Mouse (Mus musculus): ENCODE results near the gene Zfp683.
A peak's percentile ranks its signal among the peaks of the same experiment; 100 is the strongest.

Gene Zfp683

DNA sequence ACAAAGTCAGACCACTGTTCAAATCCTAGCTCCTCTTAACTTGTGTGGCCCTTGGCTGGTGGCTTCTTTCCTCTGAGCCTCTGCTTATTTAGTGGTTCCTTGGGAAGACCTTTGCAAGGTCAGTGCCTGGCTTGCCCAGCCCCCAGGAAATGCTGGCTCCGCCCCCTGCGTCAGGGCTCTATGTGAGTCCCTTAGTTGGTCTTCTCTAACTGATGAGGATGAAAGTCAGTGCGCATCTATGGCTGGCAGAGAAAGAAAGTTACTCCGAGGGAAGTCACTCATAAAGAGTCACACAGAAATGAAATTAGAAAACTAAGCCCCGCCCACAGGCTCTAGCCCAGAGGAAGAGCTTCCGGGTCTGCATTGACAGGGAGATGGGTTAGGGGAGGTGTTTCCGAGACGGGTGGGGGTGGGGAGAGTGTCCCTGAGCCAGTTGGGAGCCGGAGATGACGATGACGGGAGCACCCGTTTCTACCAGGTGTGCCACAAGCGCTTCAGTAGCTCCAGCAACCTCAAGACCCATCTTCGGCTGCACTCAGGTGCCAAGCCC lies 4.6 kb downstream of the Zfp683 start:
- no peak for DNase-seq

- DNase-seq: no peak
These were observed 5.3 kb downstream of the Zfp683 start for GRCm38 (mm10) chr4:134058908-134059307.

DNA sequence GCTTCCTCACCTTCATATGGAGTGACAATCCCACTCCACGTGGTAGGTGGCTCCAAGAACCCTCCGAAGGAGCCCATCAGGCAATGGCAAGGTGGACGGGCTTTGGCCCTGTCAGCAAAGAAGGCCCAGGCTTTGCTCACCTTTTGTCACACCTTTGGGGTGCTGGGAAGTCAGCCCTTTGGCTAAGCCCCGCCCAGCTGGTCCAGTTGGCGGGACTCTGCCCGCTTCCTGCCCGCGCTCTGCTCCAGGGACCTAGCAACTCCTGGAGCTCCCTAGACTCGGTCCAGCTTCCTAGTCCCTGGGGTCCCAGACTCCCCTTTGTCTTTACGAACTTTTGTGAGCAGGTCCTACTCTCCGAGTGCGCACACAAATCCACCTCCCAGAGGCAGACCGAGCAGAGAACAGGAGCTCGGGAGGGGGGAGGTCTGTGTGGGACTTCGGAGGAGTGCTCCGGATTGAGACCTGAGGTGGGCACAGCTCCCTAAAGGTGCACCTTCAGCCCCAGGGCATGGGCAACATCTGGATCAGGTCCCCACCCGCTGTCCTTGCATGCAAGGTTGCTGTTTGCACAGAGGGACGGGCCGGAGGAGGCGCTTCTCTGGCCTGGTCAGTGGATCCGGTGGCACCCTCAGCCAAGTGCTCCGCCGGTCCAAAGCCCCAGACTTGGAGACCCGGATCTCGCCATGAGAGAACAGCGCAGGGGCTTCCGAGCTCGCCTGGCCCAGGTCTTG lies 6.7 kb downstream of the Zfp683 start, which contains the start of gene Crybg2:
TSS of gene Crybg2 (plus strand) at position 681 of the 731 bp plus-strand sequence.
- no peak for DNase-seq

DNA sequence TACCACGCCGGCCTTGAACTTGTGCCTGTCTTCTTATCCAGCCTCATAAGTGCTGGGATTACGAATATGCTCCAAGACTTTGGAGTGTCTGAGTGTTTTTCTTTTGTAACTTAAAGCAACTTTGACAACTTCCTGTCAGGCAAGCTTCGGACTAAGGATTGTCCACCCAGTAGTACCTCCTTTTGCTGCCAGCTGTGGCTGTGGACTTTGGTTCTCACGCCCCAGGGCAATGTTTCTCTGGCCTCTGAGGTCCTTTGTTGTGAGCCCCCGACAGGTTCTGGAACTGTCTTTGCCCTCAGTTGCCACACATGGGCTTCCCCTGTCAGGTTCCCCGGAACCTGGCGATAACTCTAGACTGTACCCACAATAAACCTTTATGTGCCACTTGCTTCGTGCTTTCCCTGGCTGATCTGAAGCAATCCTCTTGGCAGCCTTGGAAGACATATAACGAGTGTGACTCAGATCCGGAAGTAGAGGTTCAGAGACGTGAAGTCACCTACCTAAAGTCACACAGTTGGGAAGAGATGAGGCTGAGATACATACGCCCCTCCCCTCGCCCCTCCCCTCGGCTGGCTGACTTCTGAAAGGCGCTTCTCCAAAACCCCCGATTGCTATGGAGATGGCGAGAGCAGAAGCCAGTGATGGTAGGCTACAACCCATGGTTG lies 7.7 kb downstream of the Zfp683 start:
- DNase-seq: no peak

GRCm38 (mm10) chr4:134061944-134062446 lies 8.4 kb downstream of the Zfp683 start:
- no peak for DNase-seq

DNA sequence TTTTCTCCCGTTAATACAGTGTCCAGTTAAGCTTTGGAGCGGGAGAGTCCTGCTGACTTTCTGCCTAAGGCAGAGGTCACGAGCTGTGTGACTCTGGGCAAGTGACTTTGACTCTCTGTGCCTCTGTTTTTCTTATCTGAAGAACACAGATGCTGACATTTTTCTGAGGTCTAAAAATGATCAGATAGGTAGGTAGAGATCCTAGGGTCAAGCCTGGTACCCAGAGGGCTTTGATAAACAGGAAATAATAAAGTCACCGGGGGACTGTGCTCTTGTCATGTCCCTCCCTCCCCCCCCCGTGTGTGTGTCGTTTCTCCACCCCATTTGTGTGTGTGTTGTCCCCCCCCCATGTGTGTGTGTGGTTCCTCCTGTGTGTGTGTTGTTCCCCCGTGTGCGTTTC lies 8.9 kb downstream of the Zfp683 start:
- DNase-seq: no peak

GRCm38 (mm10) chr4:134065431-134066004 lies 11.9 kb downstream of the Zfp683 start:
- no peak for DNase-seq

GRCm38 (mm10) chr4:134067383-134067782 lies 13.7 kb downstream of the Zfp683 start:
- no peak for DNase-seq

GRCm38 (mm10) chr4:134067833-134068544 lies 14.4 kb downstream of the Zfp683 start:
- DNase-seq: no peak

GRCm38 (mm10) chr4:134068793-134069580 lies 15.3 kb downstream of the Zfp683 start:
- DNase-seq: no peak

- DNase-seq: peak; percentile 36
These were observed 25.1 kb downstream of the Zfp683 start for GRCm38 (mm10) chr4:134078694-134079093.

DNA sequence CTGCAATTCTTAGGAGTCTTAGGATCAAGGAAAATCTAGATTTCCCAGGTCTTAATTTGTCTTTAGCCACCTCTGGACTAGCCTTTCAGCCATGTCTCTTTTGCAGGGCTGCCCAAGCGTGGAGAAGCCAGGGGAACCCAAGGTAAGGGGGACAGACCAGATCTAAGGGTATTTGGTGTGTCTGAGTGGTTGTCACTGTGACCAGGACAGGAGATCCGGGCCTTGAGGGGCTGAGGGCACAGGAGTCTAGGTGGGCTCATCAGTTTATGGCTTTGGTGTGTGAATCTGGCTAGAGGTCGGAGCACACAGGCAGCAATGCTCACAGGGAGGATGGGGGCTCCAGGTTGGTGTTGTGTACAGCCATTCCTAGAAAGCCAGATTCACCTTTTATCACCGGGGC lies 27.0 kb downstream of the Zfp683 start:
- DNase-seq: no peak

- peak; percentile 41 for DNase-seq
These were observed 28.2 kb downstream of the Zfp683 start for GRCm38 (mm10) chr4:134081730-134082386.

- DNase-seq: no peak
These were observed 28.8 kb downstream of the Zfp683 start for GRCm38 (mm10) chr4:134082460-134082859.

GRCm38 (mm10) chr4:134084999-134085398 lies 31.4 kb downstream of the Zfp683 start:
- no peak for DNase-seq

DNA sequence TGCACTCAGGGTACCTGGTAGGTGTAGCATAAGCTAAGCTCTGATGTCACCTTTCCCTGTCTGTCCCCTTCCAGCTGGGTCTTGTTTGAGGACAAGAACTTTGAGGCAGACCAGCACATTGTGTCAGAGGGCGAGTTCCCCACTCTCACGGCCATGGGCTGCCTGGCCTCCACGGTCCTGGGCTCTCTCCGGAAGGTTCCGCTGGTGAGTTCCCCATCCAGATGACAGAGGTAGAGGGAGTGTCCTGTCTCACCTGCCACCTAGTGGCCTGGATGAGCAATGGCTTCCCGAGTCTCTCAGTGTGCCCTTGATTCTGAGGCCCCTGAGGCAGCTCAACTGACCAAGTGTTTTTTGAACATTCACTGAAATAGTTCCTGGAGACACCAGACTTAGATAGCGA lies 33.8 kb downstream of the Zfp683 start:
- no peak for DNase-seq

GRCm38 (mm10) chr4:134089029-134089428 lies 35.4 kb downstream of the Zfp683 start:
- no peak for DNase-seq

- no peak for DNase-seq
These were observed 37.0 kb downstream of the Zfp683 start for GRCm38 (mm10) chr4:134090521-134091224.

DNA sequence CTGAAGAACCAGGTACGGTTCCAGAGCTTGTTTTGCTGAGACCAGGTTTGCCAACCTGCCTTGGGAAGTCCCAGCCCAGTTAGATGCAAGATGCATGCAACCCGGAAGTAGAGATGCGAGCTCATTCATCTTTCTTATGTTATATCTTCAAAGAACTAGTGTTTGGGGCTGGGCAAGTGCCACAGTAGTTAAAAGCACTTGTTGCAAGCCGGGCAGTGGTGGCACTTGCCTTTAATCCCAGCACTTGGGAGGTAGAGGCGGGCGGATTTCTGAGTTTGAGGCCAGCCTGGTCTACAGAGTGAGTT lies 37.5 kb downstream of the Zfp683 start:
- no peak for DNase-seq

DNA sequence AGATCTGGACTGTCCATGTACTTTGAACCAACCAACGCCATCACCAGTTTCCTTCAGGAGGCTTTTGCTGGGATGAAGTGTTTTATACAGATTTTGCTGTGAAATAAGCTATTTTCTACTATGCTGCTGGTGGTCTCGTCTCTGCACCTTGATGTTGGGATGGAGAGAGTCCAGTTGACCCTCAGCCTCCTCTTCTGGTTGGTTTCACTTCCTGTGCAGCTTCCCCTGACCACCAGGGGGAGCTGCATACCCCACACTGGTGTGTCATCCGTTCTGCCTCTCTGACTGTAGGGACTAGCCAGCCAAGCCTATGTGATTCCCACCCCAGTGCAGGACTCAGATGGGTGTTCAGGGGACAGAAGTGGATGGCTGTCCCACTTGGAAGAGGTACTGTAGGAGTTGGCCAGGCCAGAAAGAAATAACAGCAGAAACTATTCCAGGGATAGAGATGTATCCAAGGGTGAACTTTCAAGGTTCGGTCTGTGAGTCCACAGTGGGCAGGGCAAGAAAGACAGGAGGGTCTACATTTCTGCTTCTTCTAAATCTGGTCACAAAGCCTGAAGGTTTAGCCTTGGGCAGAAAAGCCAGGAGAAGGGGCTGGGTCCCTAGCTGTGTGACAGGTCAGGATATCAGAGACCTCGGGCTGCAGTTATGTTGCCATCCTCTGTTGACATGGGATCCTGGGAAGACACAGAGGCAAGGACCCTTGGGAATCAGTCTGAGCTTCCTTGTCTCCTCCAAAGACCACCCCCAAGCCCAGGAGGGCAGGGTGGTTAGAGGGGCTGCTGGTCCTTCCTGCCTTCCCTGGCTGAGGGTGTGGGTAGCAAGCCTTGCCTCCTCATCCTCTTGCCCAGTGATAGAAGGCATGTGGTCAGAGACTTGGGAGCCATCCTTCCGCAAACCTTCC lies 39.0 kb downstream of the Zfp683 start:
- peak; percentile 32 for DNase-seq
